Mouse (Mus musculus) embryonic fibroblast, embryonic 13.5 days (primary cell): Measurements from ENCODE around the gene Tacstd2. TPM values are rescaled to one million over a fixed set of nuclear protein-coding genes. Genes with fewer than 3 reads are reported as not detected.
"Not testable (repeated sequence)": the region's sequence is repeated elsewhere in the genome, so short reads cannot be mapped to it uniquely, and the experiment has no call there.

Experiments
- H3K27ac ChIP-seq: 2 replicates; pipeline ENCODE4 v1.5.1; 2012; ENCODE audit warnings: low read length, control low read depth, inconsistent platforms; ENCODE audit not compliant: insufficient read depth
- H3K4me1 ChIP-seq: 2 replicates; pipeline ENCODE4 v1.6.1; 2011; ENCODE audit warnings: low read length; ENCODE audit not compliant: control insufficient read depth, insufficient read depth
- H3K4me3 ChIP-seq: 2 replicates; pipeline ENCODE4 v1.5.1; 2011; ENCODE audit warnings: mild to moderate bottlenecking, control low read depth, low read length; ENCODE audit not compliant: insufficient read depth
- CTCF ChIP-seq: IDR thresholded peaks from 2 replicates; pipeline ENCODE4 v1.5.1; 2011; ENCODE audit warnings: mild to moderate bottlenecking, control low read depth, low read length, moderate library complexity, borderline replicate concordance; ENCODE audit not compliant: insufficient read depth
- POLR2A ChIP-seq: IDR thresholded peaks from 2 replicates; pipeline ENCODE4 v1.6.1; 2011; ENCODE audit warnings: low read depth, mild to moderate bottlenecking, control low read depth, low read length, moderate library complexity
- polyA plus RNA-seq: library from polyadenylated mRNA; stranded (reverse); fragments of >200 nt; gene quantifications from 2 replicates; pipeline ENCODE4 v1.2.4, GENCODE M21; 2011; ENCODE audit warnings: low read depth; ENCODE audit not compliant: missing spikeins, insufficient read length

Tacstd2 gene
- polyA plus RNA-seq, 1 experiment, result not detected

DNA sequence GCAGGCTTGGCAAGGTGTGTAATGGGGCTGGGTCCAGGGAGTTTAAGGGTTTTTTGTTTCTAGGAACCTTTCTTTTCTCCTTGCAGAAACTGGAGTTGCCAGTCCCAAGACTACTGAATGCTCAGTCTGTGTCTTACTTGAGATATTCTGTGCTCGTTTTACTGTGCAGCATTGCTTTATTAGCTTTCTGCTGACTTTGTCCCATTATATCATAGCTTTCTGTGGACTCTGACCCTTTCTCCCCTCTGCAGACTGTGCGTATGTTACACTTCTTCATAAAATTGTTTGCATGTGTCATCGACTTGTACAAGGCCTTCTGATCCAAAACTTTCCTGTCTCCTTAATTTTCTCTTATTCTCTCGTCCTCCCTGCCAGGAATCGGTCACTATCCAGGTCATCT lies 9.2 kb downstream of the Tacstd2 start:
- no peak for TF ChIP-seq POLR2A
- TF ChIP-seq CTCF, result no peak
- Histone ChIP-seq H3K4me1 (no peaks in the 10 kb centered on the region), H3K27ac (no peak overlapping the region), H3K4me3 (no peak overlapping the region)

- TF ChIP-seq POLR2A (no peak), CTCF (no peak)
- H3K4me1 ChIP-seq, result no peaks in the 10 kb centered on the region
- H3K4me3 ChIP-seq, result no peak overlapping the region
- H3K27ac ChIP-seq, result no peak overlapping the region
Observed at GRCm38 (mm10) chr6:67510752-67511151, 24.8 kb downstream of the Tacstd2 start.

DNA sequence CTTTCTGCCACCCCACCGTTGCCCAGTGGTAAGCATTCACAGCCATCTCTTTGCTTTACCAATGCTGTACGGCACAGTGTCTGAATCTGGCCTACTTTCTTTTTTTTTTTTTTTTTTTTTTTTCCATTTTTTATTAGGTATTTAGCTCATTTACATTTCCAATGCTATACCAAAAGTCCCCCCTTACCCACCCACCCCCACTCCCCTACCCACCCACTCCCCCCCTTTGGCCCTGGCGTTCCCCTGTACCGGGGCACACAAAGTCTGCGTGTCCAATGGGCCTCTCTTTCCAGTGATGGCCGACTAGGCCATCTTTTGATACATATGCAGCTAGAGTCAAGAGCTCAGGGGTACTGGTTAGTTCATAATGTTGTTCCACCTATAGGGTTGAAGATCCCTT lies 33.7 kb downstream of the Tacstd2 start:
- H3K27ac ChIP-seq, H3K4me3 ChIP-seq, H3K4me1 ChIP-seq: not testable (repeated sequence)

DNA sequence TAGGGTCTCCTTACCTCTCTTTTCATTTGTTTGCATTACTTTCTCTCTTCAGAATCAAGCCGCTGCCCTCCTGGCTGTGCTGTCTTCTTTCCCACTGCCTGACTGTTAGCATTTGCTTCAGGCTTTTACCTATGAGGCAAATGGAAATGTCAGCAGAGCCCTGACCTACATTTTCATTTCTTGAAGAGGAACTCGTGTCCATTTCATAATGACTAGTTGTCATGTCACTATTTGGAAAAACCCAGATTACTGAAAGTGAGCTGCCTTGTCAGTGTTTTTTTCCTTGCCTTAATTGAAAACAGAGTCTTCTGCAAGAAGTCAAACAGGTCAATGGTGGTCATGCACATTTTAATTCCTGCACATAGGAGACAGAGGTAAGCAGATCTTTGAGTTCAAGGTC lies 43.8 kb downstream of the Tacstd2 start, which contains the start of gene Il23r:
TSS of gene Il23r (minus strand) at position 101 of the 400 bp plus-strand sequence.
- Histone ChIP-seq H3K4me3 (no peak within 1 kb of the TSS), H3K4me1 (no peaks in the 10 kb centered on the region), H3K27ac (no peak within 1 kb of the TSS)
- TF ChIP-seq POLR2A (no peak), CTCF (no peak)

Other genes with a start within 250 kb of the Tacstd2 start
- not detected in 2 replicates for gene Il12rb2, start 159.6 kb downstream of the Tacstd2 start, polyA plus RNA-seq
- gene Il23r, start 43.9 kb downstream of the Tacstd2 start, polyA plus RNA-seq, result not detected in 2 replicates